Mouse (Mus musculus) erythroblast, embryonic 14.5 days (primary cell): ENCODE measurements around the gene Ntrk1. TPM values are rescaled to one million over a fixed set of nuclear protein-coding genes. Genes with fewer than 3 reads are reported as not detected.
"Not testable (repeated sequence)": the region's sequence is repeated elsewhere in the genome, so short reads cannot be mapped to it uniquely, and the experiment has no call there.

ENCODE experiments used
- H3K27me3 ChIP-seq: 2 replicates; pipeline ENCODE4 v1.6.1; 2012; ENCODE audit warnings: inconsistent platforms; ENCODE audit not compliant: control insufficient read depth
- H3K36me3 ChIP-seq: 2 replicates; pipeline ENCODE4 v1.6.1; 2012; ENCODE audit warnings: mild to moderate bottlenecking, inconsistent platforms; ENCODE audit not compliant: control insufficient read depth
- H3K4me1 ChIP-seq: 2 replicates; pipeline ENCODE4 v1.6.1; 2012; ENCODE audit warnings: inconsistent platforms; ENCODE audit not compliant: control insufficient read depth
- H3K4me3 ChIP-seq: replicated peaks from 2 replicates; pipeline ENCODE3; 2012; ENCODE audit warnings: moderate library complexity, mild to moderate bottlenecking, inconsistent platforms
- H3K9me3 ChIP-seq: 2 replicates; pipeline ENCODE4 v1.6.1; 2012; ENCODE audit warnings: low read length, inconsistent platforms, mixed read lengths; ENCODE audit not compliant: control insufficient read depth
- GATA1 ChIP-seq: IDR thresholded peaks from 2 replicates; pipeline ENCODE4 v1.6.1; 2012; ENCODE audit warnings: low read length, inconsistent platforms, mixed read lengths
- TAL1 ChIP-seq: IDR thresholded peaks from 3 replicates; pipeline ENCODE4 v1.6.1; 2012; ENCODE audit warnings: low read length, inconsistent platforms, mixed read lengths
- polyA plus RNA-seq: library from polyadenylated mRNA; stranded (reverse); fragments of >175 nt; gene quantifications from 2 replicates; pipeline ENCODE4 v1.2.3, GENCODE M21; 2012

The Ntrk1 gene
- not detected in 2 replicates for polyA plus RNA-seq

- TF ChIP-seq TAL1 (no peak), GATA1 (no peak)
- no peaks in the 10 kb centered on the region for H3K36me3 ChIP-seq
- H3K4me3 ChIP-seq: no peak within 1 kb of the TSS
- peaks cover 84% of the 10 kb centered on the region for H3K27me3 ChIP-seq
- peaks cover 4% of the 10 kb centered on the region for H3K4me1 ChIP-seq
- peaks cover 3% of the 10 kb centered on the region; the same call in 1 of the 2 replicates for H3K9me3 ChIP-seq
Measured at GRCm38 (mm10) chr3:87794922-87795325, at the start of gene Ntrk1. Ntrk1 (minus strand) TSS chr3:87795162.

DNA sequence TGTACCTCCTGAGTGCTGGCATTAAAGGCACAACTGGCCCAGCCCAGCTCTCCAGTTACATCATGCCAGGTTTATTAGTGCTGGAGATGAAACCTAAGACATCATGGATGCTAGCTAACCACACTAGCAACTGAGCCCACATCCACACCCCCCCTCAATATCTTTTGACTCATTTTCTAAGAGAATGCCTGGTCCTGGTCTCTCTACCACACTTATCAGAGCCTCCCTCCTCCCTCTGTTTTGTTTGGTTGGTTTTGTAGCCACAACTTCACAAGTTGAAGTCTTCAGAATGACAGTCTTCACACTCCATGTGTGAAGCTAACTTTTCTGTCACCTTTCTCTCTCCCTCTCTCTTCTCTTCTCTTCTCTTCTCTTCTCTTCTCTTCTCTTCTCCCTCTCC is 45.9 kb upstream of the Ntrk1 start:
- H3K27me3 ChIP-seq: peaks cover 6% of the 10 kb centered on the region; the same call in 1 of the 2 replicates
- no peak for TF ChIP-seq GATA1
- TF ChIP-seq TAL1: no peak
- no peaks in the 10 kb centered on the region for H3K36me3 ChIP-seq
- H3K4me3 ChIP-seq: no peak overlapping the region
- H3K4me1 ChIP-seq: no peaks in the 10 kb centered on the region
- H3K9me3 ChIP-seq: no peaks in the 10 kb centered on the region

GRCm38 (mm10) chr3:87838622-87839021 is 43.7 kb upstream of the Ntrk1 start:
- Histone ChIP-seq H3K36me3 (no peaks in the 10 kb centered on the region), H3K4me1 (no peaks in the 10 kb centered on the region), H3K9me3 (no peaks in the 10 kb centered on the region), H3K27me3 (peaks cover 6% of the 10 kb centered on the region; the same call in 1 of the 2 replicates), H3K4me3 (no peak overlapping the region)
- TF ChIP-seq TAL1: no peak
- TF ChIP-seq GATA1: no peak

- Histone ChIP-seq H3K9me3 (no peaks in the 10 kb centered on the region), H3K27me3 (no peaks in the 10 kb centered on the region), H3K4me3 (no peak overlapping the region), H3K4me1 (no peaks in the 10 kb centered on the region), H3K36me3 (no peaks in the 10 kb centered on the region)
- no peak for TF ChIP-seq TAL1
- TF ChIP-seq GATA1: no peak
Measured at GRCm38 (mm10) chr3:87833482-87833881, 38.5 kb upstream of the Ntrk1 start.

- no peaks in the 10 kb centered on the region for H3K4me1 ChIP-seq
- no peaks in the 10 kb centered on the region for H3K9me3 ChIP-seq
- no peak overlapping the region for H3K4me3 ChIP-seq
Measured at GRCm38 (mm10) chr3:87832109-87832859, 37.3 kb upstream of the Ntrk1 start.

DNA sequence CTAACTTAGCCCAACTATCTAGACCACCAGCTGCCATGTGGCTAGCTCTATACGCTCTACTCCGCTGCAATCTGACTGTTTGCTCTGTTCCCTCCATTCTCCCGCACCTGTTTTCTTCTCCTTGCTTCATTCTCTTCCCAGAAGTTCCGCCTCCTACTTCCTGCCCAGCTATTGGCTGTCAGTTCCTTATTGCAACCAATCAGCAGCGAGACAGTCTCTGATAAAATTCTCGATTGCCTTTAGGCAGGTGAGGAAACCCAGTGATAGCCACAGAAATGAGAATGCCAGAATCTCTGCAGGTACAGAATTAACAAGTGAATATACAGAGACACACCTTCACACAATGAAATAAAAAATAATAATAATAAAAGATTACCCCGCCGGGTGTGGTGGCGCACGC is 34.1 kb upstream of the Ntrk1 start:
- Histone ChIP-seq H3K4me3 (no peak overlapping the region), H3K4me1 (no peaks in the 10 kb centered on the region), H3K36me3 (no peaks in the 10 kb centered on the region), H3K9me3 (no peaks in the 10 kb centered on the region), H3K27me3 (no peaks in the 10 kb centered on the region)
- no peak for TF ChIP-seq GATA1
- no peak for TF ChIP-seq TAL1

More at GRCm38 (mm10) chr3:87832109-87832859, 37.3 kb upstream of the Ntrk1 start:
- TF ChIP-seq GATA1 (no peak), TAL1 (no peak)
- H3K36me3 ChIP-seq: no peaks in the 10 kb centered on the region
- no peaks in the 10 kb centered on the region for H3K27me3 ChIP-seq

GRCm38 (mm10) chr3:87828435-87828834 is 33.5 kb upstream of the Ntrk1 start:
- Histone ChIP-seq H3K4me3 (no peak overlapping the region), H3K27me3 (no peaks in the 10 kb centered on the region), H3K36me3 (no peaks in the 10 kb centered on the region), H3K4me1 (no peaks in the 10 kb centered on the region), H3K9me3 (no peaks in the 10 kb centered on the region)
- TF ChIP-seq TAL1 (no peak), GATA1 (no peak)

- H3K9me3 ChIP-seq, H3K27me3 ChIP-seq, H3K4me1 ChIP-seq, H3K4me3 ChIP-seq, H3K36me3 ChIP-seq: not testable (repeated sequence)
Measured at GRCm38 (mm10) chr3:87824206-87824605, 29.2 kb upstream of the Ntrk1 start, which contains the start of gene Pear1. Pear1 (minus strand) TSS chr3:87824306.

- peaks cover 2% of the 10 kb centered on the region; the same call in 1 of the 2 replicates for H3K4me1 ChIP-seq
- no peak overlapping the region for H3K4me3 ChIP-seq
- H3K36me3 ChIP-seq: no peaks in the 10 kb centered on the region
- H3K9me3 ChIP-seq: no peaks in the 10 kb centered on the region
- peaks cover 11% of the 10 kb centered on the region for H3K27me3 ChIP-seq
- no peak for TF ChIP-seq TAL1
- no peak for TF ChIP-seq GATA1
Measured at GRCm38 (mm10) chr3:87818226-87818625, 23.3 kb upstream of the Ntrk1 start.

DNA sequence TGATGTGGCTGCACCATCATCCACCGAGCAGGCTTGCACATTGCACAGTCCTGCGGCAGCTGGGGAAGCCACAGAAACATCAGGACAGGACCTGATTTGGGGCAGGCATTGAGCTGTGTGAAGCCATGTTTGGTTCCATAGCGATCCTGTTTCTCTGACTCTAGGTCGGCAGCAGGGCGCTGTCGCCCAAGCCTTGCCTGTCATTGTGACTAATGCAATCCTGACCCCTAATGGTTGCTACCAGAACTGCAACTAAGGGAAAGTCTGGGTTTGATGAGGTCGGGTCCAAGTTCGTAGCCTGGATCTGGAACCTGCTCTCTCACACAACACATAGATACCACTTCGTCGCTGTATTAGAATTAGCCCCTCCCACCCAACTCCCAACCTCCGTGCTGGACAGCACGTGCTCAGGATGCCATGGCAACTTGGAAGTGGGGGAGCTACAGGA is 21.7 kb upstream of the Ntrk1 start:
- no peaks in the 10 kb centered on the region for H3K36me3 ChIP-seq
- H3K27me3 ChIP-seq: peaks cover 14% of the 10 kb centered on the region
- TF ChIP-seq TAL1: no peak
- TF ChIP-seq GATA1: no peak
- H3K4me1 ChIP-seq: peaks cover 2% of the 10 kb centered on the region; the same call in 1 of the 2 replicates
- no peaks in the 10 kb centered on the region for H3K9me3 ChIP-seq
- no peak overlapping the region for H3K4me3 ChIP-seq
